Mouse (Mus musculus) midbrain, embryonic 16.5 days (tissue): ENCODE measurements around the gene Il1f8. TPM values are rescaled to one million over a fixed set of nuclear protein-coding genes. Genes with fewer than 3 reads are reported as not detected.

Experiments used
- ATAC-seq: fragments of 200-750 bp; cut with Nextera tagmentation; 2 replicates; pipeline ENCODE4 v1.8.0; 2017; ENCODE audit warnings: moderate TSS enrichment
- H3K27ac ChIP-seq: fragments of 300-500 bp; sonication (generic); 2 replicates; pipeline ENCODE4 v1.5.1; 2014; ENCODE audit warnings: mild to moderate bottlenecking, low read length, mixed read lengths
- H3K27me3 ChIP-seq: fragments of 300-500 bp; sonication (generic); 2 replicates; pipeline ENCODE4 v1.6.1; 2014; ENCODE audit warnings: low read depth, low read length, mixed read lengths; ENCODE audit not compliant: control insufficient read depth, insufficient read depth
- H3K36me3 ChIP-seq: fragments of 300-500 bp; sonication (generic); 2 replicates; pipeline ENCODE4 v1.6.1; 2014; ENCODE audit warnings: mild to moderate bottlenecking, low read length, moderate library complexity, mixed read lengths; ENCODE audit not compliant: control insufficient read depth, insufficient read depth
- H3K4me1 ChIP-seq: fragments of 300-500 bp; sonication (generic); 2 replicates; pipeline ENCODE4 v1.6.1; 2014; ENCODE audit warnings: mild to moderate bottlenecking, low read length, mixed read lengths; ENCODE audit not compliant: control insufficient read depth, insufficient read depth
- H3K4me2 ChIP-seq: fragments of 300-500 bp; sonication (generic); 2 replicates; pipeline ENCODE4 v1.6.1; 2014; ENCODE audit warnings: mild to moderate bottlenecking, low read length, mixed read lengths
- H3K4me3 ChIP-seq: fragments of 300-500 bp; sonication (generic); 2 replicates; pipeline ENCODE4 v1.5.1; 2014; ENCODE audit warnings: low read depth, mild to moderate bottlenecking, low read length, moderate library complexity, mixed read lengths
- H3K9ac ChIP-seq: fragments of 300-500 bp; sonication (generic); 2 replicates; pipeline ENCODE4 v1.6.1; 2014; ENCODE audit warnings: low read depth, low read length, mixed read lengths
- H3K9me3 ChIP-seq: fragments of 300-500 bp; sonication (generic); replicated peaks from 2 replicates; pipeline ENCODE4 v1.6.1; 2014; ENCODE audit warnings: mild to moderate bottlenecking, low read length, mixed read lengths; ENCODE audit not compliant: control insufficient read depth, poor library complexity, severe bottlenecking
- WGBS: fragments of 180-500 bp; shearing (Covaris S2); extraction: QIAGEN DNeasy Blood & Tissue Kit; methylation state at CpG from one replicate; pipeline ENCODE4 v1.1.7; 2014; 5-methylcytosine and 5-hydroxymethylcytosine counted together
- polyA plus RNA-seq: library from polyadenylated mRNA; unstranded; fragments of >200 nt; fragmentation: Nextera tagmentation; extraction: Ambion mirVana; gene quantifications from 2 replicates; pipeline ENCODE4 v1.2.1, GENCODE M21; 2015

Gene Il1f8
- polyA plus RNA-seq, 1 experiment from 2014 or later, result not detected

DNA sequence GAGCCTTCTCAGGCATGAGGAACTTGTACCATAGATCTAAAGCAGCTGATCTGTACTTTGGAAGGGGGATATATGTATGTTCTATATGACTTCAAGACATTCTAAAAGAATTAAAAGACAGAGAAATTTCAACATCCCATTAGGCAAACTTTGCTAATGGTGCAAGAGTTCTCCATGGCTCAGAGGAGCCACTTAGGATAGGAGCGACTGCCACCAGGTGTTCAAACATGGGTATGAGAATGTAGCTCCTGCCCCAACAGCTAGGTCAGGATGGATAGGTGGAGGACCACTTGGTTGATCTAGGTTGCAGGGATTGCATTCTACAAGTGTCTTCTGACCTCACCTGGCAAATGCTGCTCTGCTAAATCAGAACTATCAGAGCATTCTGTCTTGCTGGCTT, 35.2 kb downstream of the Il1f8 start:
- Histone ChIP-seq H3K36me3 (no peaks in the 10 kb centered on the region), H3K4me2 (no peak overlapping the region), H3K9ac (no peak overlapping the region), H3K4me3 (no peak overlapping the region), H3K4me1 (no peaks in the 10 kb centered on the region), H3K27ac (no peak overlapping the region), H3K27me3 (no peaks in the 10 kb centered on the region), H3K9me3 (no peaks in the 10 kb centered on the region)
- no peak for ATAC-seq
- WGBS, result 74% methylated on average over 1 of the region's 1 CpGs

Other genes starting within 250 kb of the Il1f8 start
- gene Hnmt, start 103.8 kb upstream of the Il1f8 start, polyA plus RNA-seq, result 9.8 and 13.4 TPM in 2 replicates
- gene Tbpl2, start 56.6 kb upstream of the Il1f8 start, polyA plus RNA-seq, result not detected in 2 replicates
- not detected in 2 replicates for gene Il1f9, start 33.3 kb downstream of the Il1f8 start, polyA plus RNA-seq
- gene Il1f6, start 62.3 kb downstream of the Il1f8 start, polyA plus RNA-seq, result not detected in 2 replicates
- gene Il1f5, start 123.8 kb downstream of the Il1f8 start, polyA plus RNA-seq, result not detected in 2 replicates
- gene Il1f10, start 138.0 kb downstream of the Il1f8 start, polyA plus RNA-seq, result not detected in 2 replicates
- gene Il1rn, start 183.7 kb downstream of the Il1f8 start, polyA plus RNA-seq, result not detected in 2 replicates
- gene Psd4, start 214.4 kb downstream of the Il1f8 start, polyA plus RNA-seq, result 0.36 and 0.68 TPM in 2 replicates